Mouse (Mus musculus): ENCODE data around the gene Slc1a5. TPM values are rescaled to one million over a fixed set of nuclear protein-coding genes. Genes with fewer than 3 reads are reported as not detected.
A peak's percentile ranks its signal among the peaks of the same experiment; 100 is the strongest.

Gene Slc1a5
- total and polyA plus RNA-seq, 3 experiments = 144 to 291 (median 220) TPM

DNA sequence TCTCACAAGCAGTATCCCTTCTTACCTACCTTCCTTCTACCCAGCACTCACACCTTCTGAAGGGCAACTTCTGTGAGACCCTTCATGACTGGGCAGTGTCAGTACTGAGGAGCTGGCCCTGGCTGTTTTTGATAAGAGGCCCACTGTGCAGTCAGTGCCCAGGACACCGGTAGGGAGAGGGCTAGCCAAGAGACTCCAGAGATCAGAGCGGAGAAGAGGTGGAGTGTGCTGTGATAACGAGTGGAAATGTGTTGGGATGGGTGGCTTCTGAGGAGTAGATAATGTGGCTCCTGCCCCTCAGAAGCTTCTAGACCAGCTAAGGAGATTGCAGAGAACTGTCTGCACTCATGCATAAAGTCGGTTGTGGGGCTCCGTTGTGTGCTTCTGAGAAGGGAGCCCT lies 38.7 kb downstream of the Slc1a5 start:
- no peak for DNase-seq

DNA sequence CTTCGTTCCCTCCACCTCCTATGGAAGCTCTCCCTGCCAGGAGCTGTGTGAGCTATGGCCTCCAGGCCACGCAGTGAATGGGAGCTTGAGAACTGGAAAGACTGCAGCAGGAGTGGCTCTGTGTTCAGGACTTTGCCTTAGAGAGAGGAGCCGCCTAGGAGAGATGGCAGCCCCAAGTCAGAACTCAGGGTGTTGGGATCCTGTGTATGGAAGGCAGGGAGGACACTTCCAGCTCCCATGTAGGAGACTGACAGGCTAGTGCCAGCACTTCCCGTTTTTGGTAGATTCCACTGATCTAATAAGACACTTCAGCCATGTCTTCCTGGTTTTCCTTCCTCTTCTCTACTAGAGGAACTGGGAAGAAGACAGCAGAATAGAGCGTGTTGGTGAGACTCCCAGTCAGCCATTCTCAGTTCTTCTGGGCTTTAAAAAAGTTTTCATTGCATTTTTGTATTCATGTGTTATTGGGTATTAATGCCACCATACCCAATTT lies 39.2 kb downstream of the Slc1a5 start:
- DNase-seq = no peak

DNA sequence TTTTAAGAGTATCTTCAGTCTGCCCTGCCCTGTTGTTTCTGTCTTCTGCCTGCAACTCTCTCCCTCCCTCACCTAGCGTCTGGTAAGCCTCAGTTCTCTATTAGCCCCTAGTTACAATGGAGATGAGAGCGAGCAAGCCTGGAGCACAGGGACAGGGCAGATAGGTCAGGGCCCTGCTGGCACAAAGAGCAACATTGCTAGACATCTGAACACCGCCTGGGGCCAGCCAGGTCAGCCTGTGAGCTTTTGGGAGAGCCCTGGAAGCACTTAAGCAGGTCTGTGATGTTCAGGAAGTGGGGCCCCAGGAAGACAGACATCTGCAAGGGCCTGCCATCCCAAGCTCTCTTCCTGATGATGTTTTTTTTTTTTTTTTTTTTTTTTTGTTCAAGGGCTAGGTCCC lies 40.0 kb downstream of the Slc1a5 start:
- DNase-seq = no peak

DNA sequence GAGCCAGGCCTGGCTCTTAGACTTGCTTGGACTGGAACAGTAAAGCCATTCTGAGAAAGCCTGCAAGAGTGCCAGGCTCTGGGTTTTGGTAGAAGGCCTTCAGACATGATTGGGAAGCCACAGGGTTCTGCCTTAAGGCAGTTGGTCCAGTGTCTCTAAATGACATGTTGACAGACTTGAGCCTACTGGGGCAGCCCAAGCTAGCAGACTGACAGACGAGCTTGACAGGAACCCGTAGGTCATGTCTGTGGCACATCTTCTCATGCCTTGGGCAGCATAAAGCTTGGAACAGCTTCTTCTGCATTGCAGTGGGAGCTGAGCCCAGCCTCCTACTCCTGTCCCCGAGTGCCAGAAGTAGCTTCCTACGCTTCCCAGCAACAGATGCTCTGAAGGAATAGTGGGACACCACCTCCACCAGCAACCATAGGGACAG lies 40.5 kb downstream of the Slc1a5 start:
- no peak for DNase-seq

DNA sequence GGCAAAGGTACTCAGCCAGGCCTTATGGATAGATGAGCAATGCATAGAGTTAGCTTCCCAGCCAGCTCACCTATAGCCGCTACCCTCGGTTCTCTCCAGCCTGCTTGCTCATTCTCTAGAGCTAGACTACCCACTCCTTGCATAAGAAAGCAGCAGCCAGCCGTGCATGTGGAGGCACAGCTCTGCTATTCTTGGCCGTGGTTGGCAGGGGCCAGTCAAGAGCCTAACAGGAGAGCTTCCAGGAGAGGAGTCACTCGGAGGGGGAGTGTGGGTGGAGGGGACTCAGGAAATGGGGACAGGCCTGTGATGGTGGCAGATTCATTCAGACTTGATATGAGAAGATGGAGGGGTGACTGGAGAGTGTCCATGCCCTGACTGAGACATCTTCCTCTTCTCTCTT lies 42.6 kb downstream of the Slc1a5 start:
- DNase-seq = no peak

DNA sequence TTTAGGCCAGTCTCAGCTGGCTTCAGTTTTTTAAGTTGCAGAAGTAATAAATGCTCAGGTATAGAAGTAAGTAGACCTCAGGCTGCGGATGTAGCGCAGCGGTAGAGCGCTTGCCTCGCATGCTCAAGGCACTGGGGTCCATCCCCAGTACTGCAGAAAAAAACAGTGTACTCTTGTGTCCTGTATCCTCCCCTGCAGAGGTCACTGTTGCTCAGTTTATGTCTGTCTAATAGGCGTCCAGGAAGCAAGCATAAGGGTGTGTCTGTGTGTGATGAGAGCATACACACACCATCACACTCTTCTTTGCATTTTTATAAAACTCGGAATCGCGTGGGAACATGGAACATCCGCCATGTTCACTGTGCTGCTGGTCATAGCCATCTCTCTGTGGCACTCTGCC lies 44.6 kb downstream of the Slc1a5 start:
- DNase-seq = no peak

DNA sequence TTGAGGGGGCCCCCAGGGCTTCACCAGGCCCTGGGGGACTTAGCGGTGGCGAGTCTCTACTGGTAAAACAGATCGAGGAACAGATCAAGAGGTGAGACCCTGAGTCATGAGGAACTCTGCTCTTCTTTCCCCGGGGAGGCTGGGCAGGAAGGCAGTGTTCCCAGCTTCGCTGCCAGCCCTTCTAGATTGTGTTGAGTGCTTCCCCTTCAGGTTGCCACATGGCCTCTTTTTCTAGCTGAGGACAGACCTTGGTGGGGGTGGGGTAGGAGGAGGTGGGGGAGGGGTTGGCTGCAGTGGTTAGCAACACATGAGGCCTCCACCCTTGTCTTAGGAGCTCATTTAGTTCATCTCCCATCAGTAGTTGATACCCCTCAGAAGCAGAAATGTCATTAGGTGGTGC lies 45.4 kb downstream of the Slc1a5 start:
- DNase-seq = no peak

- DNase-seq = no peak
Measured at GRCm38 (mm10) chr7:16827274-16827673, 46.1 kb downstream of the Slc1a5 start.

DNA sequence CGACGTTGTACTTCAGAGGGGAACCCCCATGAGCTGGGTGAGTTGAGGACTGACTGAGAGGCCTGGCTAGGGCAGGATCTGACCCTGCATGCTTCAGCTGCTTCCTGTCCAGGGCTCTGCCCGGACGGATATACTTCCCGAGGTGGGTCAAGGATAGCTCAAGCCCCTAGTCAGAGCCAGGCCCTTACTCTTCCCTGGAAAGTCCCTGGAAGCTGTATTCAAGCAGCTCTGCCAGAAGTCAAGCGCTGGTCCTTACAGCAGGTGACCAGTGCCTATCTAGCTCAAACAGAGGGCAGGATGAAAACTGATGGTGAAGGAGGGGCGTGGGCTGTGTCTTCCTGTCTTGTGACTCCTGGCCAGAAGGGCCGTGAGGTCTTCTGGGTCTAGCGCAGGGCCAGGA lies 49.3 kb downstream of the Slc1a5 start:
- peak; percentile 48 for DNase-seq

DNA sequence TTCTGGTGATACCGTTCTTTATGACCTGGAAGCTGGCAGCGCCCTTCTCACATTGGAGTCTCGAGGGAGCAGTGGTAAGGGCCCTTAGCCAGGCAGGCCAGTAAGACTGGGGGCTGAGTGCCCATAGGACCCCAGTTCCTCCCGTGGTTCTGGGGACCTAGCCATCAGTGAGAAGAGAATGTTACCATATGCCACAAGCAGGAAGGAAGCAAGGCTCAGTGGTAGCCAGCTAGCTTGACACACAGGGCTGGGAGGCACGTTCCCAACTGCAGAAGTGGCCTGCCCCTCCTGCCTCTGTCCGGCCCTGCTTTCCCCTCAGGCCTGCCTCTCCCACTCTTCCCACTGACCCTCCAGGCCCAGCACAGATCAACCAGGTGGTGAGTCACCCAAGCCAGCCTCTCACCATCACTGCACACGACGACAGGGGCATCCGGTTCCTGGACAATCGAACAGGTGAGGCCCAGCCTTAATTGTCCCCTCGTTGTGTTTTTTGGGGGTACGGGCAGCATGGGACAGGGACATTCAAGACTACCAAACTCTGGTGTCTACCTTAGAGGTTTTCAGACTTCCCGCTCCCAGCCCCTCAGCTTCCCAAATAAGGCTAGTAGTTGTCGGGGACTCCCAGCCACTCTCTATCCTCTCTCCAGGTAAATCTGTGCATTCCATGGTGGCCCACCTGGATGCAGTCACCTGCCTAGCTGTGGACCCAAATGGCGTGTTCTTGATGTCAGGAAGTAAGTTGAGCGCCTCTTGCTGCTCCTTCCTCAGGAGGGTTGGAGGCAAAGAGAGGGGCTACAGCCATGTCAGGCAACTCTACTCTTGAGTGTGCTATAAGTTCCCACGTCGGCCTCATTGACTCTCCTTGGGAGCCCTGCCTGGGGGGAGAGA lies 57.0 kb downstream of the Slc1a5 start:
- no peak for DNase-seq

DNA sequence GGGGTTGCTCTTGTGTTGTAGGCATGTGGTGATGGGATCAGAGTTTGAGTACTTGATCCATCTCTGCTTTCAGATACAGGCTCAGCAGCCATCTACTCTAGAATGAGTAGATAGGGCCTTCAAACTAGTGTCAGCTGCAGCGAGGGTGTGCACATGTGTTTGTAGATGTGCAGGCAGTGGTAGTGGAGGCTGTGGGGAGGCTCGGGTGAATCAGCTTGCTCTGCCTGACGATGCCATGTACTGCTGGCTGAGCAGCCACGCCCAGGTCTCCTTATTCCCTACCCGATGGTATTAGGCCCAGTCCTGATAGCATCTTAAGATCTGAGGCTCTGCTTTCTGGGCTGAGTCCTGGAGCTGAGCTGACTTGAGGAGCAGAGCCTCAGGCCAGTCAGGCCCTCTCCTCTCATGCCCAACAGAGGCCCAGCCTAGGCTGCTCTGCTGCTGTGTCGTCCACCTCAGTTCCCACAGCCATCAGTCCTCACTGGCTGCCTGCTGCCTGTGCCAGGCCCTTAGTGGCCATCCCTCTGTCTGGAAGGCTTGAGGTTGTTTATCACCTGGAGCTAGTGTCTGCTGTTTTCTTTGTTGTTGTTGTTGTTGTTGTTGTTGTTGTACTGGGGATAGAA lies 57.8 kb downstream of the Slc1a5 start:
- no peak for DNase-seq

DNA sequence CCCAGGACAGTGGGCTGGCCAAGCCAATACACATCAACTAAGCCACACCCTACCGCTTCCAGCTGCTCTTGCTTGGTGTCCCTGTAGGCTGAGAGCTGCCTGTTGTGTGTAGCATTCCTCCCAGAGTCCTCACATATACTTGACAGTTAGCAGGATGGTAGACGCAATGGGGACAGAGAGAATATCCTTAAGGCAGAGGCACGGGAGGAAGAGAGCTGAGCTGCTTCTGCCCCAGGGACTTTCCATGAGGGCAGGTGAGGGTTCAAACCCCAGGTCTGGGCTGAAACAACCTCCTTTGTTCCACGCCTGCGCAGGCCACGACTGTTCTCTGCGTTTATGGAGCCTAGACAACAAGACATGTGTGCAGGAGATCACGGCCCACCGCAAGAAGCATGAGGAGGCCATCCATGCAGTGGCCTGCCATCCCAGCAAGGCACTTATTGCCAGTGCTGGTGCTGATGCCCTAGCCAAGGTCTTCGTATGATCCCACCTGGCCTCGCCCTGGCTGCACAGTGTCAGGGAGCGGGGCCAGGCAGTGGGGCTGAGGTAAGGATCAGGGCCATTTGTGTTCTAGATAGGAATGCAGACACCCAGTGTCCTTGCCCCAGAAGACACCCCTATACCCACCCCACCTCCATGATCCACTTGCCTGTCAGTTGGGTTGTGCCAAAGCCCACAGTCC lies 58.4 kb downstream of the Slc1a5 start:
- no peak for DNase-seq

GRCm38 (mm10) chr7:16840109-16840491 lies 59.0 kb downstream of the Slc1a5 start:
- DNase-seq = no peak

DNA sequence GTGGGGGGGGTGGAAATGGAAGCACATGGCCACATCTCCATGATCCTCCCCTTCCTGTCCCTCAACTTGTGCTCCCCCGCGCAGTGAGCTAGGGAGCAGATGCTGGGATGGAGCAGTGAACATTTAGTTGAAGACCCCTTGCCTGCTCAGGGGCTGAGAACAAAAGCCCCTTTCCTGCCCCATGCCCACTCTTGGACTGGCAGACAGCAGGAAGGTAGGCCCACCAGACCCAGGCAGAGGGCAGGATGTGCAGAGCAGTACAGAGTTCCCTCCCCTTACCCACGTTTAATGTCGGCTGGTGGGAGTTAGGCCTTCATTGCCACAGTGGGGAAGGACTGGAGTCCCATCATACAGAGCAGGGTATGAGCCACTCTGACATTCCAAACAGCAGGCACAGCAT lies 59.9 kb downstream of the Slc1a5 start:
- no peak for DNase-seq

GRCm38 (mm10) chr7:16841561-16842560 lies 60.7 kb downstream of the Slc1a5 start:
- no peak for DNase-seq

GRCm38 (mm10) chr7:16842645-16843063 lies 61.5 kb downstream of the Slc1a5 start, which contains the start of gene Prkd2:
Prkd2 (plus strand) TSS chr7:16842902.
- DNase-seq = peak; percentile 95

- DNase-seq = peak; percentile 40
Measured at GRCm38 (mm10) chr7:16843441-16844171, 62.5 kb downstream of the Slc1a5 start.

GRCm38 (mm10) chr7:16844696-16845071 lies 63.5 kb downstream of the Slc1a5 start:
- DNase-seq = no peak

GRCm38 (mm10) chr7:16845072-16845819 lies 64.1 kb downstream of the Slc1a5 start:
- DNase-seq = peak; percentile 56

DNA sequence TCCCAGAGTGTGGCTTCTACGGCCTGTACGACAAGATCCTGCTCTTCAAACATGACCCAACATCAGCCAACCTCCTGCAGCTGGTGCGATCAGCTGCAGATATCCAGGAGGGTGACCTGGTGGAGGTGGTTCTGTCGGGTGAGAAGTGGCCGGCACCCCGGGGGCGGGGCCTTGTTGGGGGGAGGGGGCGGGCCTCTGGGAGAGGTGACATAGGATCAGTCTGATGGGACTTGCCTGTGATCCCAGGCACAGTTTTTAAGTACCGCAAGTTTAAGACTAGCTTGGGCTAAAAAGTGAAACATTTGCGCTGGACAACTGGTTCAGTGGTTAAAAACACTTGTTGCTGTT lies 64.7 kb downstream of the Slc1a5 start:
- DNase-seq = no peak

Measured in adrenal gland, adult 2 months (tissue).